Mouse (Mus musculus): ENCODE data around the gene Gcnt4. TPM values are rescaled to one million over a fixed set of nuclear protein-coding genes. Genes with fewer than 3 reads are reported as not detected.

Gene Gcnt4
- polyA plus RNA-seq, 3 experiments from 2014 or later = 0.09 TPM; not detected in 2

GRCm38 (mm10) chr13:96995243-96995642, 70.8 kb downstream of the Gcnt4 start:
- ATAC-seq = no peak

GRCm38 (mm10) chr13:96997080-96997479, 72.6 kb downstream of the Gcnt4 start:
- ATAC-seq = no peak

Other genes starting within 250 kb of the Gcnt4 start
- not detected for gene Ankrd31, start 176.4 kb upstream of the Gcnt4 start, polyA plus RNA-seq (2017; shearing (Covaris generic))
- gene 1700029F12Rik, start 109.7 kb downstream of the Gcnt4 start, polyA plus RNA-seq (2017; shearing (Covaris generic)) = not detected
- gene Fam169a, start 142.6 kb downstream of the Gcnt4 start, polyA plus RNA-seq (2017; shearing (Covaris generic)) = under 1 TPM; 0.23 to 0.75 (median 0.37) TPM
- 1 to 10 TPM; 2.7 to 8.8 (median 6.8) TPM for gene Gm6169, start 174.5 kb downstream of the Gcnt4 start, polyA plus RNA-seq (2017; shearing (Covaris generic))
- 10 to 100 TPM; 32.8 to 50.8 (median 46.4) TPM for gene Gfm2, start 213.2 kb downstream of the Gcnt4 start, polyA plus RNA-seq (2017; shearing (Covaris generic))
- 100 to 1,000 TPM; 126 to 177 (median 127) TPM for gene Nsa2, start 213.2 kb downstream of the Gcnt4 start, polyA plus RNA-seq (2017; shearing (Covaris generic))